Mouse (Mus musculus): ENCODE results near the gene 1700010I14Rik. TPM values are rescaled to one million over a fixed set of nuclear protein-coding genes. Genes with fewer than 3 reads are reported as not detected.

The 1700010I14Rik gene
- polyA plus RNA-seq, 1 experiment from 2014 or later, result 3.3 TPM

- H3K4me2 ChIP-seq (replicated peaks), result no peak overlapping the region
- ATAC-seq (ENCODE audit: insufficient number of reproducible peaks, low FRiP score, low TSS enrichment, low read depth), result no peak
- H3K4me3 ChIP-seq (replicated peaks), result no peak overlapping the region
- no peaks in the 10 kb centered on the region for H3K27me3 ChIP-seq
- H3K9me3 ChIP-seq (replicated peaks), result no peaks in the 10 kb centered on the region
- H3K4me1 ChIP-seq, result no peaks in the 10 kb centered on the region
- WGBS, result 25% methylated on average over 14 of the region's 14 CpGs
- no peaks in the 10 kb centered on the region for H3K36me3 ChIP-seq
- H3K27ac ChIP-seq (replicated peaks), result no peak overlapping the region
- no peak overlapping the region for H3K9ac ChIP-seq
Observed at GRCm38 (mm10) chr17:9023198-9023942, 35.2 kb downstream of the 1700010I14Rik start.

DNA sequence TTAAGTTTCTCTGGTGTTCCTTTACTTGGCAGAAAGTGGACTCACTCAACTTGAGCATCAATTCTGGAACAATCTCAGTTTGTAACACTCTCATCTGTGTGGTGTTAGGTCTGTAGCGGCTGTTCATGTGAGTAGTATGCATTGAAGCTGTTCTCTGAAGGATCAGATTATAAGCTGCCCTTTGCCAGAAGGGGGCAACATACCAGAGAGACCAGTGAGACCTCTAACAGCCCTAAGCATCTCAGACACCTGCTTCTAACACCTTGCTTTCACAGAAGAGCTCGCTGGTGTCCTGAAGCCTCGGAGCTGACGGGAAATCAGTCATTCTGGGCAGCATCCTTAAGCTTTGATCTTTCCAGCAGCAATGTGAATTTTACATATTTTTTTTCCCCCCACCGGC lies 42.0 kb downstream of the 1700010I14Rik start:
- Histone ChIP-seq H3K9ac (no peak overlapping the region), H3K9me3 (replicated peaks) (no peaks in the 10 kb centered on the region), H3K36me3 (no peaks in the 10 kb centered on the region), H3K27ac (replicated peaks) (no peak overlapping the region), H3K4me3 (replicated peaks) (no peak overlapping the region), H3K27me3 (no peaks in the 10 kb centered on the region; the same call in 1 of the 2 replicates), H3K4me1 (no peaks in the 10 kb centered on the region), H3K4me2 (replicated peaks) (no peak overlapping the region)
- ATAC-seq (ENCODE audit: insufficient number of reproducible peaks, low FRiP score, low TSS enrichment, low read depth), result no peak
- 61% methylated on average over 5 of the region's 5 CpGs for WGBS

DNA sequence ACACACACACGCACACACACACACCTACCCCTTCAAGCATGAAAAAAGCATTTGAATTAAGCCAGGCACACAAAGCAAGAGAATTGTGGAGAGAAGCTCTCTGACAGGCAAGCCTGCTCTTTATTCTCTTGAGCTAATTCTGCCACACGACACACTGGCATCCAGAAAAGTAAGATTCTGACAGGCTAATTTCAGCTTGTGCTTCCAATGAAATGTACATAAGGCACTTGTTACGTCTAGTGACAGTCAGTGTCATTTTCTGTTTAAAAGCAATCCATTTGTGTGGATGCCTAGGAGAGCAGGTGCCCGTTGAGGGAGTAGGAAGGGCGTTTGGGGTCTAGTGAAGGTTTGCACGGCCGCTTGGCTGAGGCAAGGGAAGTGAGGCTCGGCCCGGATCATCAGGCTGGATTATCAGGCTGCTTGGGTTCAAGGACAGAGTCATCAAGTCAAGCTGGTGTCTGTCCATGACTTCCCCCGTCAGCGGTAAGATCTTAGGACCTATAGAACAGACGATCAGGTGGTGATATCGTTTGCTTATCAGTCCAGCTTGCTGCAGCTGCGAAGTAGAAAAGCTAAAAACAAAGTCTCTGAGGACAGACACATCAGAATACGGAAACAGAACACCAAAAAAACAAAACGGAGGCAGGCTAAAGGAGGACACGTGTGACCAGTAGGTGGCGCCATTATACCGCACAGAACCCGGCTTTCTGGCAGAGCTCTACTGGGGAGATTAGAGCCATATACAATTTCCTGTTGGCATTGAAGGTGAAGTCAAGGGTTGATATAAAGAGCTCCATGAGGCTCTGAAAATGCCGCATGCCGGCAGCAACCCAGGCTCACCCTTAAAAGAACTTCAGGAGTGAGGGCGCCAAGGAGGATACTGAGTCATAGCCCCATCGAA lies 43.4 kb downstream of the 1700010I14Rik start:
- peak; percentile 34; the same call in 1 of the 2 replicates for ATAC-seq (ENCODE audit: insufficient number of reproducible peaks, low FRiP score, low TSS enrichment, low read depth)
- H3K27me3 ChIP-seq, result no peaks in the 10 kb centered on the region; the same call in 1 of the 2 replicates
- H3K36me3 ChIP-seq, result no peaks in the 10 kb centered on the region
- no peaks in the 10 kb centered on the region for H3K9me3 ChIP-seq (replicated peaks)
- H3K4me3 ChIP-seq (replicated peaks), result no peak overlapping the region
- 12% methylated on average over 24 of the region's 24 CpGs for WGBS
- no peak overlapping the region for H3K27ac ChIP-seq (replicated peaks)
- no peaks in the 10 kb centered on the region for H3K4me1 ChIP-seq
- no peak overlapping the region for H3K9ac ChIP-seq
- H3K4me2 ChIP-seq (replicated peaks), result peak overlapping the region; percentile 38

- no peaks in the 10 kb centered on the region for H3K4me1 ChIP-seq
- H3K9me3 ChIP-seq (replicated peaks), result no peaks in the 10 kb centered on the region
- H3K27ac ChIP-seq (replicated peaks), result no peak overlapping the region
- no peaks in the 10 kb centered on the region for H3K36me3 ChIP-seq
- H3K9ac ChIP-seq, result no peak overlapping the region
- ATAC-seq (ENCODE audit: insufficient number of reproducible peaks, low FRiP score, low TSS enrichment, low read depth), result no peak
- H3K4me3 ChIP-seq (replicated peaks), result no peak overlapping the region
- H3K27me3 ChIP-seq, result no peaks in the 10 kb centered on the region; the same call in 1 of the 2 replicates
- WGBS, result 51% methylated on average over 6 of the region's 6 CpGs
- H3K4me2 ChIP-seq (replicated peaks), result no peak overlapping the region
Observed at GRCm38 (mm10) chr17:9032362-9033044, 44.4 kb downstream of the 1700010I14Rik start.

DNA sequence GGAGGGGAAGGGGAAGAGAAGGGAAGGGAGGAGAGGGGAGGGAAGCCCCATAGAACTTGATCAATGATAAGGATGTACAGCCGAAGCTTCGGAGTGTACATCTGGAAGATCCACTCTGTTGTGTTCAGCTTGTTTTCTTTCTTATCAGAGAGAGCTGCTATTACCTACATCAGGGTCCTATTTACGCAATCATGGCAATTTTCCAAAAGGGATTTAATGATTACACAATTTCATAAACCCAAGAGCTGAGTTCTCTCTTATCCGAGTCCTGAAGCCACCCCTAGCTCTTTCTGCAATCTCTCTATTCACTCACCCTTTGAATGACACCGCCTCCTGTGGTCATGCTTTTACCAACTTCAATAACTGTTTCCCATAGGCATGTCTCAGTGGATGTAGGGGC lies 45.4 kb downstream of the 1700010I14Rik start:
- ATAC-seq (ENCODE audit: insufficient number of reproducible peaks, low FRiP score, low TSS enrichment, low read depth), result no peak
- Histone ChIP-seq H3K9me3 (replicated peaks) (no peaks in the 10 kb centered on the region), H3K4me2 (replicated peaks) (no peak overlapping the region), H3K4me3 (replicated peaks) (no peak overlapping the region), H3K27ac (replicated peaks) (no peak overlapping the region), H3K36me3 (no peaks in the 10 kb centered on the region), H3K9ac (no peak overlapping the region), H3K27me3 (no peaks in the 10 kb centered on the region; the same call in 1 of the 2 replicates), H3K4me1 (no peaks in the 10 kb centered on the region)
- WGBS, result 75% methylated on average over 5 of the region's 5 CpGs

- no peak overlapping the region for H3K4me2 ChIP-seq (replicated peaks)
- no peaks in the 10 kb centered on the region for H3K4me1 ChIP-seq
- no peak overlapping the region for H3K4me3 ChIP-seq (replicated peaks)
- H3K9ac ChIP-seq, result no peak overlapping the region
- ATAC-seq (ENCODE audit: insufficient number of reproducible peaks, low FRiP score, low TSS enrichment, low read depth), result no peak
- no peaks in the 10 kb centered on the region for H3K27me3 ChIP-seq
- H3K27ac ChIP-seq (replicated peaks), result no peak overlapping the region
- H3K36me3 ChIP-seq, result no peaks in the 10 kb centered on the region
- WGBS, result 58% methylated on average over 8 of the region's 8 CpGs
- H3K9me3 ChIP-seq (replicated peaks), result no peaks in the 10 kb centered on the region
Observed at GRCm38 (mm10) chr17:9035561-9036348, 47.6 kb downstream of the 1700010I14Rik start.

DNA sequence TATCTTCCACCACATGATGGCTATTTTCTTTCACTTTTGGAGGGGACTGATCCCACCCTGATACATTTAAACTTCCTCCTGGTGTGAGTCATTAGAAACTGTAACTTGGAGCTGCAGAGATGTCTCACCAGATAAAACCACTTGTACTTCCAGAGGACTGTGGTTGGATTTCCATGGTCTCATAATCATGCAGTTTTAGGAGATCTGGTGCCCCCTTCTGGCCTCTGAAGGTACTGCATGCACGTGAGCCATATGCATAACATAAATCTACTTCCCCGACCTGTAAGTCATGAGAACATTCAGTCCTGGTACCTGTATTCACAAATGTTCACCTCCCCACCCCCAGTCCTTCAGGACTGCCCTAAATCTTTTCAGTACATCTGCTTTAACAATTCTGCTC lies 54.6 kb downstream of the 1700010I14Rik start:
- no peak overlapping the region for H3K4me2 ChIP-seq (replicated peaks)
- no peaks in the 10 kb centered on the region for H3K4me1 ChIP-seq
- H3K27me3 ChIP-seq, result no peaks in the 10 kb centered on the region
- no peaks in the 10 kb centered on the region for H3K9me3 ChIP-seq (replicated peaks)
- no peaks in the 10 kb centered on the region for H3K36me3 ChIP-seq
- 53% methylated on average over 2 of the region's 2 CpGs for WGBS
- no peak overlapping the region for H3K4me3 ChIP-seq (replicated peaks)
- no peak overlapping the region for H3K9ac ChIP-seq
- no peak for ATAC-seq (ENCODE audit: insufficient number of reproducible peaks, low FRiP score, low TSS enrichment, low read depth)
- no peak overlapping the region for H3K27ac ChIP-seq (replicated peaks)

DNA sequence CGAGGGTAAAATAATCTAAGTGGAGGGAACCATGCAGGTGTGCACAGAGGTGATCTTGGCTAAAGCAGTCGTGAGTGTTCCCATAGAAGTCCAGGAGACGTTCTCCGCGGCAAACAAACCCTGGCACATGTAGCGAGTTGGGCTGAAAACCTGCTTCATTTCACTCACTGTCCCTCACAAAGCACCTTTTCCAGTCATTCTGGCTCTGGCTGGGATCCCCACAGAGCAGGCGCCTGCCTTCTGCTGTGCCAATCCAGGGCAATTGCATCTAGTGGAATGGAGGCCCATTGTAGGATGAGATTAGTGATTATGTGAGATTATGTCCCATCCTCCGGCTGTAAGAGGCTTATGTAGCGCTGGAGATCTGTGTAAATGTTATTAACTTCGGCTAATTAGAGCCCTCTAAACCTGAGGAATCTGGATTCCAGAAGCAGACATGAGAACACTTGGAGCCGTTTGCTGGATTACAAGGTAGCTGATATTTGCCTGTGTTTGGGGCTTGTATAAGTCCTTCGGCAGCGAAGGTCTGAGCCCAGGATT lies 64.4 kb downstream of the 1700010I14Rik start:
- Histone ChIP-seq H3K27me3 (no peaks in the 10 kb centered on the region), H3K27ac (replicated peaks) (no peak overlapping the region), H3K36me3 (no peaks in the 10 kb centered on the region), H3K4me1 (no peaks in the 10 kb centered on the region), H3K4me2 (replicated peaks) (no peak overlapping the region), H3K9ac (no peak overlapping the region), H3K9me3 (replicated peaks) (no peaks in the 10 kb centered on the region), H3K4me3 (replicated peaks) (no peak overlapping the region)
- no peak for ATAC-seq (ENCODE audit: insufficient number of reproducible peaks, low FRiP score, low TSS enrichment, low read depth)
- WGBS, result 68% methylated on average over 13 of the region's 13 CpGs

GRCm38 (mm10) chr17:9059360-9059932 lies 71.3 kb downstream of the 1700010I14Rik start:
- no peaks in the 10 kb centered on the region for H3K9me3 ChIP-seq (replicated peaks)
- no peaks in the 10 kb centered on the region for H3K27me3 ChIP-seq
- no peak for ATAC-seq (ENCODE audit: insufficient number of reproducible peaks, low FRiP score, low TSS enrichment, low read depth)
- H3K4me3 ChIP-seq (replicated peaks), result no peak overlapping the region
- no peak overlapping the region for H3K27ac ChIP-seq (replicated peaks)
- no peak overlapping the region for H3K9ac ChIP-seq
- no peaks in the 10 kb centered on the region for H3K4me1 ChIP-seq
- WGBS, result 72% methylated on average over 8 of the region's 8 CpGs
- H3K4me2 ChIP-seq (replicated peaks), result no peak overlapping the region
- no peaks in the 10 kb centered on the region for H3K36me3 ChIP-seq

All from embryonic facial prominence, embryonic 15.5 days (tissue).